Comparison of ENCODE assay signal across 8 mouse cellular contexts in genomic region chr6:34176864-34177247, GRCm38 (mm10). TPM values are rescaled to one million over a fixed set of nuclear protein-coding genes. Genes with fewer than 3 reads are reported as not detected.
A peak's percentile ranks its signal among the peaks of the same experiment; 100 is the strongest.
DNase-seq lines count a peak whose midpoint lies in the region; ATAC-seq lines count a peak whose summit lies in the region.

Gene Slc35b4, minus strand, starts transcription at chr6:34177111.

- H3K36me3 ChIP-seq in lung, embryonic 16.5 days (ENCODE audit: control insufficient read depth, insufficient read depth, low read length) = no peaks in the 10 kb centered on the region; the same call in 1 of the 2 replicates

- H3K27me3 ChIP-seq in lung, embryonic 16.5 days (ENCODE audit: control insufficient read depth, insufficient read depth, low read depth, low read length) = no peaks in the 10 kb centered on the region

- peak; percentile 94 for DNase-seq in MEL-GATA-1-ER (ENCODE audit: extremely low read depth, low read depth)
- peak; percentile 90 for DNase-seq in cerebellum, adult 8-10 months
- peak; percentile 97 for DNase-seq in forelimb bud, embryonic 11.5 days (ENCODE audit: low read depth, low spot score)
- peak; percentile 95 for DNase-seq in layer of hippocampus, adult 9-10 months (ENCODE audit: low spot score)
- peak; percentile 70 for DNase-seq in ovary, postnatal 10 days (ENCODE audit: low spot score)
- peak; percentile 89 to 93 for DNase-seq in thymus, postnatal 10 days (ENCODE audit: low spot score in 2 of 2)

- H3K27ac ChIP-seq in lung, embryonic 16.5 days (ENCODE audit: low read length) = peak within 1 kb of the TSS; percentile 75

- ATAC-seq in hematopoietic stem cell, adult 5-6 weeks (replicated peaks in 1 of 2; ENCODE audit: insufficient read depth in 1 of 2, low FRiP score in 2 of 2, low TSS enrichment in 1 of 2, low read depth in 1 of 2, poor library complexity in 2 of 2, severe bottlenecking in 2 of 2) = peak; percentile 97 to 98
- peak; percentile 99 for ATAC-seq in lung, embryonic 16.5 days (ENCODE audit: low read depth)

- H3K4me1 ChIP-seq in lung, embryonic 16.5 days (replicated peaks; ENCODE audit: control insufficient read depth, insufficient read depth, low read length) = peaks cover 17% of the 10 kb centered on the region

- WGBS in lung, embryonic 16.5 days = under 1% methylated on average over 29 of the region's 29 CpGs

- peaks cover 4% of the 10 kb centered on the region; the same call in 1 of the 2 replicates for H3K9me3 ChIP-seq in lung, embryonic 16.5 days (ENCODE audit: control insufficient read depth, low read length)

- peak within 1 kb of the TSS; percentile 74 for H3K4me3 ChIP-seq in lung, embryonic 16.5 days (ENCODE audit: low read length)

- peak within 1 kb of the TSS; percentile 85 for H3K9ac ChIP-seq in lung, embryonic 16.5 days (ENCODE audit: low read length)

- H3K4me2 ChIP-seq in lung, embryonic 16.5 days (ENCODE audit: low read depth, low read length) = peak within 1 kb of the TSS; percentile 54

RNA-seq across cellular contexts. Expression of gene Slc35b4, which starts in this region (rescaled TPM):
- total RNA-seq in hematopoietic stem cell, adult 5-6 weeks (2017) = 31.8 and 32.2 TPM in 2 replicates
- 58.7 and 60.1 TPM in 2 replicates for polyA plus RNA-seq in lung, embryonic 16.5 days (2015; fragmentation: Nextera tagmentation; extraction: Ambion mirVana)

Comparison
In these comparisons a context has a peak if more than half of its experiments do, and no peak if none do; other contexts are left out.
1. Peak in every context shown above with its lines: DNase-seq, ATAC-seq, H3K4me3 ChIP-seq and H3K27ac ChIP-seq.